Mouse (Mus musculus) C2C12 (cell line): Measurements from ENCODE around the gene Gpc6. TPM values are rescaled to one million over a fixed set of nuclear protein-coding genes. Genes with fewer than 3 reads are reported as not detected.

Experiments used
- H3K27me3 ChIP-seq: one replicate; pipeline ENCODE4 v1.6.1; 2011; ENCODE audit not compliant: control insufficient read depth, insufficient read depth, insufficient read length
- H3K36me3 ChIP-seq: one replicate; pipeline ENCODE4 v1.6.1; 2011; ENCODE audit not compliant: control insufficient read depth, insufficient read depth
- H3K4me3 ChIP-seq: one replicate; pipeline ENCODE4 v1.5.1; 2011; ENCODE audit warnings: mild to moderate bottlenecking, control low read depth; ENCODE audit not compliant: poor library complexity, insufficient read depth, severe bottlenecking
- H3K79me2 ChIP-seq: one replicate; pipeline ENCODE4 v1.6.1; 2011; ENCODE audit not compliant: control insufficient read depth, insufficient read depth
- H3K79me3 ChIP-seq: one replicate; pipeline ENCODE4 v1.6.1; 2011; ENCODE audit warnings: low read depth, control low read depth
- H3ac ChIP-seq: one replicate; pipeline ENCODE3; 2011; ENCODE audit warnings: low read depth; ENCODE audit not compliant: control insufficient read depth, insufficient read length
- CEBPB ChIP-seq: IDR thresholded peaks from one replicate; pipeline ENCODE4 v1.6.1; 2011; ENCODE audit warnings: low read depth, mild to moderate bottlenecking, control low read depth, moderate library complexity
- CTCF ChIP-seq: IDR thresholded peaks from one replicate; pipeline ENCODE4 v1.5.1; 2011; ENCODE audit not compliant: control insufficient read depth, insufficient read depth, insufficient read length
- FOSL1 ChIP-seq: IDR thresholded peaks from one replicate; pipeline ENCODE4 v1.8.0; 2011; ENCODE audit warnings: mild to moderate bottlenecking, low read length; ENCODE audit not compliant: poor library complexity, insufficient read depth, severe bottlenecking
- MAX ChIP-seq: IDR thresholded peaks from one replicate; pipeline ENCODE4 v1.6.1; 2011; ENCODE audit warnings: mild to moderate bottlenecking, control low read depth
- MYOD1 ChIP-seq: IDR thresholded peaks from one replicate; pipeline ENCODE4 v1.6.1; 2011; ENCODE audit warnings: low read depth; ENCODE audit not compliant: control insufficient read depth, insufficient read length
- MYOG ChIP-seq: IDR thresholded peaks from one replicate; pipeline ENCODE4 v1.6.1; 2011; ENCODE audit not compliant: control insufficient read depth, insufficient read length; ENCODE audit errors: extremely low read depth
- USF1 ChIP-seq: IDR thresholded peaks from one replicate; pipeline ENCODE4 v1.6.1; 2011; ENCODE audit warnings: low read depth, mild to moderate bottlenecking, control low read depth, moderate library complexity
- polyA plus RNA-seq: library from polyadenylated mRNA; unstranded; fragments of >200 nt; fragmentation: generic; extraction: Trizol; gene quantifications from one replicate; pipeline ENCODE4 v1.2.1, GENCODE M21; 2012; ENCODE audit warnings: missing spikeins

The Gpc6 gene
- polyA plus RNA-seq, 1 experiment: 9.6 TPM

- Histone ChIP-seq H3K79me3 (peaks cover 14% of the 10 kb centered on the region), H3ac (no peak overlapping the region), H3K4me3 (no peak overlapping the region), H3K79me2 (peaks cover 38% of the 10 kb centered on the region), H3K27me3 (no peaks in the 10 kb centered on the region), H3K36me3 (no peaks in the 10 kb centered on the region)
- TF ChIP-seq USF1 (no peak), CEBPB (no peak), FOSL1 (no peak), MAX (no peak), MYOG (no peak), CTCF (no peak), MYOD1 (no peak)
Measured at GRCm38 (mm10) chr14:116941772-116942171, 16.7 kb downstream of the Gpc6 start.

GRCm38 (mm10) chr14:116943751-116944150 lies 18.6 kb downstream of the Gpc6 start:
- H3K4me3 ChIP-seq: no peak overlapping the region
- no peaks in the 10 kb centered on the region for H3K27me3 ChIP-seq
- peaks cover 44% of the 10 kb centered on the region for H3K79me2 ChIP-seq
- no peaks in the 10 kb centered on the region for H3K36me3 ChIP-seq
- TF ChIP-seq USF1: no peak
- TF ChIP-seq FOSL1: no peak
- no peak for TF ChIP-seq CEBPB
- no peak for TF ChIP-seq MAX
- no peak for TF ChIP-seq MYOG
- no peak for TF ChIP-seq CTCF
- H3ac ChIP-seq: no peak overlapping the region
- peaks cover 14% of the 10 kb centered on the region for H3K79me3 ChIP-seq

DNA sequence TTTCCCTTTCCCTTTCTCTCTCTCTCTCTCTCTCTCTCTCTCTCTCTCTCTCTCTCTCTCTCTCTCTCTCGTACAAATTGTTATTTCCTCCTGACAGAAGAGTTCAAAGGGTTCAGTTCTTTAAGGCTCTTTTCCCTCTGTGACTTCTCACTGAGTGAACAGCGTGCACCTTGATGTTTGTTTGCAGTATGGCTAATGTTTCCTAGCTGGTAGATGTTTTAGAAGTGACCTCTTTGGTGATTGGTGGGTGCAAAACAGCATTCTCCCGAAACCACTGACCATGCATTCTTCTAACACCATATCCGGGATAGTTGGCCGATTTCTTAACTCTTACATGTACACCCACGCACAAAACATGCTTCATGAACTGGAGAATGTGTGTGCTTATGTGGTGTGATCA lies 20.9 kb downstream of the Gpc6 start:
- Histone ChIP-seq H3K79me2 (peaks cover 45% of the 10 kb centered on the region), H3K36me3 (no peaks in the 10 kb centered on the region), H3K79me3 (peaks cover 15% of the 10 kb centered on the region), H3K27me3 (no peaks in the 10 kb centered on the region), H3ac (no peak overlapping the region), H3K4me3 (no peak overlapping the region)
- TF ChIP-seq MYOD1 (no peak), MAX (no peak), USF1 (no peak), CEBPB (no peak), CTCF (no peak), MYOG (no peak), FOSL1 (no peak)

- H3ac ChIP-seq: no peak overlapping the region
- no peak for TF ChIP-seq USF1
- no peak for TF ChIP-seq MYOD1
- no peak for TF ChIP-seq MAX
- no peak for TF ChIP-seq FOSL1
- TF ChIP-seq CEBPB: no peak
- TF ChIP-seq MYOG: no peak
- TF ChIP-seq CTCF: no peak
- H3K79me2 ChIP-seq: peaks cover 42% of the 10 kb centered on the region
- no peaks in the 10 kb centered on the region for H3K27me3 ChIP-seq
- no peak overlapping the region for H3K4me3 ChIP-seq
- H3K36me3 ChIP-seq: no peaks in the 10 kb centered on the region
- peaks cover 15% of the 10 kb centered on the region for H3K79me3 ChIP-seq
Measured at GRCm38 (mm10) chr14:116947461-116947860, 22.3 kb downstream of the Gpc6 start.

DNA sequence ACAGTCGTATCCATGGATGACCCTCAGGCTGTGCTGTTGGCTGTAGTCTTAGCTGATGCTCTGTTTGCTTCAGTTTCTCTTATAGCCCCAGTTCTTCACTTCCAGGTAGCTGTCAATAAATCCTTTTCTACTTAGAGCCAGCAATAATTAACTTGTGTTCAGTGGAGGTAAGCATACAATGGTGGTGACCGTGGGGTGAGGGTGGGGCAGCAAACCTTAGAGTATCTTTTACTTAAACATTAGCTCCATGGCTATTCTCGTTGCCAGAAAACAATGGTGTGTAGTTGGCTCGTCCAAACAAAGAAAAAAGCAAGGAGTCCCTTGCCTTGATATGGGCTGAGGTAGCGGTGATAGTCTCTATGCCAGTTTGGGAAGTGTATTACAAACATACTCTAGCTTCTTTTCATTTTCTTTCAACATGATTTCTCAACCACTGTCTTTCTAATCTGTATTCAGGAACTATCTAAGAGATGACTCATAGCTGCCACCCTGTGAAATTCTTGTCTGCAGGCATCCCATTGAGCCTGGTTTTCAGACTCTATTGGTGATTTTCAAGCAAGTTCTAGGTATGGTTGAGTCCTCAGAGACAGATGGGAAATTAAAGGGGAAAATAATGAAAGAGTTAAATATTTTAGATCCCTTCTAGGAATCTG lies 22.9 kb downstream of the Gpc6 start:
- H3K27me3 ChIP-seq: no peaks in the 10 kb centered on the region
- H3K79me2 ChIP-seq: peaks cover 41% of the 10 kb centered on the region
- H3K79me3 ChIP-seq: peaks cover 15% of the 10 kb centered on the region
- no peak overlapping the region for H3ac ChIP-seq
- TF ChIP-seq MAX (no peak), CEBPB (no peak), CTCF (no peak), USF1 (no peak), MYOD1 (no peak), MYOG (no peak), FOSL1 (no peak)
- no peak overlapping the region for H3K4me3 ChIP-seq
- H3K36me3 ChIP-seq: no peaks in the 10 kb centered on the region

GRCm38 (mm10) chr14:116957154-116957553 lies 32.0 kb downstream of the Gpc6 start:
- Histone ChIP-seq H3K4me3 (no peak overlapping the region), H3K79me2 (no peaks in the 10 kb centered on the region), H3K27me3 (no peaks in the 10 kb centered on the region), H3ac (no peak overlapping the region), H3K36me3 (no peaks in the 10 kb centered on the region), H3K79me3 (no peaks in the 10 kb centered on the region)
- TF ChIP-seq CEBPB (no peak), MYOG (no peak), FOSL1 (no peak), MYOD1 (no peak), USF1 (no peak), MAX (no peak), CTCF (no peak)
